Mouse (Mus musculus): ENCODE data around the gene Rgs6. TPM values are rescaled to one million over a fixed set of nuclear protein-coding genes. Genes with fewer than 3 reads are reported as not detected.

Rgs6 gene
- polyA plus RNA-seq, 1 experiment: 2.9 TPM

GRCm38 (mm10) chr12:83125284-83125683, 537.2 kb downstream of the Rgs6 start:
- no peaks in the 10 kb centered on the region for H3K27me3 ChIP-seq (replicated peaks; ENCODE audit: control insufficient read depth, insufficient read depth, low read length)
- DNase-seq: no peak
- TF ChIP-seq POLR2A (IDR thresholded peaks at IDR 0.05; ENCODE audit: low read depth, low read length) (no peak), CTCF (conservative IDR thresholded peaks at IDR 0.05; ENCODE audit: insufficient read depth, insufficient read length, low read depth, low read length) (no peak)
- 89% methylated on average over 4 of the region's 4 CpGs for WGBS
- no peaks in the 10 kb centered on the region for H3K36me3 ChIP-seq (ENCODE audit: control insufficient read depth, insufficient read depth, low read length)
- H3K4me3 ChIP-seq (ENCODE audit: insufficient read depth, low read depth, low read length): no peak overlapping the region
- no peak overlapping the region for H3K27ac ChIP-seq (ENCODE audit: insufficient read depth, low read depth, low read length)
- no peaks in the 10 kb centered on the region for H3K4me1 ChIP-seq (ENCODE audit: control insufficient read depth, insufficient read depth, low read length)

- no peak for TF ChIP-seq CTCF (conservative IDR thresholded peaks at IDR 0.05; ENCODE audit: insufficient read depth, insufficient read length, low read depth, low read length)
- TF ChIP-seq POLR2A (IDR thresholded peaks at IDR 0.05; ENCODE audit: low read depth, low read length): no peak
- Histone ChIP-seq H3K36me3 (ENCODE audit: control insufficient read depth, insufficient read depth, low read length) (no peaks in the 10 kb centered on the region), H3K4me3 (ENCODE audit: insufficient read depth, low read depth, low read length) (no peak overlapping the region), H3K27ac (ENCODE audit: insufficient read depth, low read depth, low read length) (no peak overlapping the region), H3K27me3 (replicated peaks; ENCODE audit: control insufficient read depth, insufficient read depth, low read length) (no peaks in the 10 kb centered on the region), H3K4me1 (ENCODE audit: control insufficient read depth, insufficient read depth, low read length) (no peaks in the 10 kb centered on the region)
- DNase-seq: no peak
- WGBS: 86% methylated on average over 7 of the region's 7 CpGs
These were observed 538.8 kb downstream of the Rgs6 start for GRCm38 (mm10) chr12:83126923-83127322.

GRCm38 (mm10) chr12:83127955-83128354, 539.9 kb downstream of the Rgs6 start:
- no peaks in the 10 kb centered on the region for H3K27me3 ChIP-seq (replicated peaks; ENCODE audit: control insufficient read depth, insufficient read depth, low read length)
- TF ChIP-seq POLR2A (IDR thresholded peaks at IDR 0.05; ENCODE audit: low read depth, low read length) (no peak), CTCF (conservative IDR thresholded peaks at IDR 0.05; ENCODE audit: insufficient read depth, insufficient read length, low read depth, low read length) (no peak)
- H3K4me3 ChIP-seq (ENCODE audit: insufficient read depth, low read depth, low read length): no peak overlapping the region
- no peaks in the 10 kb centered on the region for H3K4me1 ChIP-seq (ENCODE audit: control insufficient read depth, insufficient read depth, low read length)
- peak; percentile 49 for DNase-seq
- WGBS: 43% methylated on average over 6 of the region's 6 CpGs
- H3K27ac ChIP-seq (ENCODE audit: insufficient read depth, low read depth, low read length): no peak overlapping the region
- H3K36me3 ChIP-seq (ENCODE audit: control insufficient read depth, insufficient read depth, low read length): no peaks in the 10 kb centered on the region

GRCm38 (mm10) chr12:83128606-83129005, 540.5 kb downstream of the Rgs6 start:
- no peak for DNase-seq
- no peak for TF ChIP-seq POLR2A (IDR thresholded peaks at IDR 0.05; ENCODE audit: low read depth, low read length)
- no peak for TF ChIP-seq CTCF (conservative IDR thresholded peaks at IDR 0.05; ENCODE audit: insufficient read depth, insufficient read length, low read depth, low read length)
- Histone ChIP-seq H3K36me3 (ENCODE audit: control insufficient read depth, insufficient read depth, low read length) (no peaks in the 10 kb centered on the region), H3K27ac (ENCODE audit: insufficient read depth, low read depth, low read length) (no peak overlapping the region), H3K27me3 (replicated peaks; ENCODE audit: control insufficient read depth, insufficient read depth, low read length) (no peaks in the 10 kb centered on the region), H3K4me1 (ENCODE audit: control insufficient read depth, insufficient read depth, low read length) (no peaks in the 10 kb centered on the region), H3K4me3 (ENCODE audit: insufficient read depth, low read depth, low read length) (no peak overlapping the region)
- WGBS: 82% methylated on average over 3 of the region's 3 CpGs

GRCm38 (mm10) chr12:83131405-83131804, 543.3 kb downstream of the Rgs6 start:
- WGBS: 82% methylated on average over 4 of the region's 4 CpGs

GRCm38 (mm10) chr12:83133827-83134226, 545.7 kb downstream of the Rgs6 start:
- 41% methylated on average over 6 of the region's 6 CpGs for WGBS
- Histone ChIP-seq H3K4me3 (ENCODE audit: insufficient read depth, low read depth, low read length) (no peak overlapping the region), H3K27me3 (replicated peaks; ENCODE audit: control insufficient read depth, insufficient read depth, low read length) (no peaks in the 10 kb centered on the region), H3K36me3 (ENCODE audit: control insufficient read depth, insufficient read depth, low read length) (no peaks in the 10 kb centered on the region), H3K4me1 (ENCODE audit: control insufficient read depth, insufficient read depth, low read length) (no peaks in the 10 kb centered on the region), H3K27ac (ENCODE audit: insufficient read depth, low read depth, low read length) (no peak overlapping the region)
- DNase-seq: peak; percentile 59
- no peak for TF ChIP-seq POLR2A (IDR thresholded peaks at IDR 0.05; ENCODE audit: low read depth, low read length)
- TF ChIP-seq CTCF (conservative IDR thresholded peaks at IDR 0.05; ENCODE audit: insufficient read depth, insufficient read length, low read depth, low read length): no peak

More at GRCm38 (mm10) chr12:83131405-83131804, 543.3 kb downstream of the Rgs6 start:
- DNase-seq: peak; percentile 16
- no peak for TF ChIP-seq POLR2A (IDR thresholded peaks at IDR 0.05; ENCODE audit: low read depth, low read length)
- TF ChIP-seq CTCF (conservative IDR thresholded peaks at IDR 0.05; ENCODE audit: insufficient read depth, insufficient read length, low read depth, low read length): no peak
- Histone ChIP-seq H3K27me3 (replicated peaks; ENCODE audit: control insufficient read depth, insufficient read depth, low read length) (no peaks in the 10 kb centered on the region), H3K36me3 (ENCODE audit: control insufficient read depth, insufficient read depth, low read length) (no peaks in the 10 kb centered on the region), H3K4me1 (ENCODE audit: control insufficient read depth, insufficient read depth, low read length) (no peaks in the 10 kb centered on the region), H3K4me3 (ENCODE audit: insufficient read depth, low read depth, low read length) (no peak overlapping the region), H3K27ac (ENCODE audit: insufficient read depth, low read depth, low read length) (no peak overlapping the region)

- Histone ChIP-seq H3K27ac (ENCODE audit: insufficient read depth, low read depth, low read length) (no peak overlapping the region), H3K27me3 (replicated peaks; ENCODE audit: control insufficient read depth, insufficient read depth, low read length) (no peaks in the 10 kb centered on the region), H3K36me3 (ENCODE audit: control insufficient read depth, insufficient read depth, low read length) (no peaks in the 10 kb centered on the region), H3K4me1 (ENCODE audit: control insufficient read depth, insufficient read depth, low read length) (no peaks in the 10 kb centered on the region), H3K4me3 (ENCODE audit: insufficient read depth, low read depth, low read length) (no peak overlapping the region)
- TF ChIP-seq POLR2A (IDR thresholded peaks at IDR 0.05; ENCODE audit: low read depth, low read length) (no peak), CTCF (conservative IDR thresholded peaks at IDR 0.05; ENCODE audit: insufficient read depth, insufficient read length, low read depth, low read length) (no peak)
- no peak for DNase-seq
- WGBS: 82% methylated on average over 5 of the region's 5 CpGs
These were observed 547.9 kb downstream of the Rgs6 start for GRCm38 (mm10) chr12:83136031-83136430.

All from kidney, adult 2 months (tissue).